In genomic region chr10:30751586-30751985, GRCm38 (mm10) we compare ENCODE assay signal across 26 mouse cellular contexts. TPM values are rescaled to one million over a fixed set of nuclear protein-coding genes. Genes with fewer than 3 reads are reported as not detected.
DNase-seq lines count a peak whose midpoint lies in the region; ATAC-seq and TF ChIP-seq lines count a peak whose summit lies in the region.
"Had no signal": no experiment of that assay in that cellular context is flagged by ENCODE, and none has a peak within 500 bp of the region (broad histone marks: within the 10 kb centered on the region; RNA-seq: fewer than 3 reads in every experiment).

No protein-coding gene starts in this region.

- TF ChIP-seq RAD21 in MEL (IDR thresholded peaks at IDR 0.05; ENCODE audit: low read depth, low read length), result no peak

- H3K27ac ChIP-seq in hindbrain, embryonic 13.5 days, result no peak overlapping the region
- no peak overlapping the region for H3K27ac ChIP-seq in hindbrain, embryonic 14.5 days
- no peak overlapping the region for H3K27ac ChIP-seq in MEL (ENCODE audit: control insufficient read depth, low read depth, low read length)
- H3K27ac ChIP-seq in liver, embryonic 14.5 days, result peak overlapping the region; percentile 95
- H3K27ac ChIP-seq in left cerebral cortex, adult 2 months, result no peak overlapping the region
- H3K27ac ChIP-seq: embryonic facial prominence, embryonic 15.5 days; heart, embryonic 13.5 days; stomach, embryonic 15.5 days had no signal

- ATAC-seq in hindbrain, embryonic 13.5 days (ENCODE audit: low FRiP score), result peak; percentile 29; the same call in 1 of the 2 replicates
- ATAC-seq in hindbrain, embryonic 14.5 days (ENCODE audit: low FRiP score), result no peak
- ATAC-seq in liver, embryonic 14.5 days (ENCODE audit: insufficient read depth), result no peak
- ATAC-seq in monocyte, adult 5-6 weeks (replicated peaks; ENCODE audit: insufficient number of reproducible peaks, low FRiP score, low TSS enrichment, poor library complexity, severe bottlenecking), result peak; percentile 81
- ATAC-seq: forebrain, postnatal 0 days had no signal

- no peaks in the 10 kb centered on the region for H3K4me1 ChIP-seq in hindbrain, embryonic 13.5 days (replicated peaks)
- H3K4me1 ChIP-seq in hindbrain, embryonic 14.5 days (replicated peaks; ENCODE audit: control insufficient read depth, insufficient read depth, low read length), result no peaks in the 10 kb centered on the region; the same call in 1 of the 2 replicates
- H3K4me1 ChIP-seq in MEL (ENCODE audit: control insufficient read depth in 1 of 2, insufficient read depth in 2 of 2, low read length in 2 of 2), result peaks cover 20 to 24% of the 10 kb centered on the region in 2 experiments
- peaks cover 74 to 78% of the 10 kb centered on the region in 2 experiments for H3K4me1 ChIP-seq in liver, embryonic 14.5 days (replicated peaks; ENCODE audit: control insufficient read depth in 2 of 2, insufficient read depth in 2 of 2, low read length in 1 of 2)
- H3K4me1 ChIP-seq: embryonic facial prominence, embryonic 15.5 days; stomach, embryonic 15.5 days had no signal

- no peak for TF ChIP-seq POLR2A in MEL (IDR thresholded peaks at IDR 0.05; ENCODE audit: control insufficient read depth in 1 of 2, insufficient read depth in 1 of 2, low read depth in 1 of 2, low read length in 2 of 2, poor library complexity in 1 of 2)

- intact Hi-C loops in left cerebral cortex, adult 2 months (cut with DNase I), result no loop called here

- H3K9ac ChIP-seq in hindbrain, embryonic 13.5 days, result no peak overlapping the region
- H3K9ac ChIP-seq in hindbrain, embryonic 14.5 days, result no peak overlapping the region
- no peak overlapping the region for H3K9ac ChIP-seq in MEL (ENCODE audit: control insufficient read depth, low read depth, low read length, poor library complexity, severe bottlenecking)
- H3K9ac ChIP-seq in liver, embryonic 14.5 days (replicated peaks), result no peak overlapping the region
- H3K9ac ChIP-seq: embryonic facial prominence, embryonic 15.5 days; forebrain, postnatal 0 days; heart, embryonic 13.5 days; lung, embryonic 14.5 days; stomach, embryonic 15.5 days had no signal

- TF ChIP-seq CTCF in MEL (IDR thresholded peaks at IDR 0.05 in 2 of 3, conservative IDR thresholded peaks at IDR 0.05 in 1 of 3; ENCODE audit: control insufficient read depth in 1 of 3, insufficient read depth in 1 of 3, low read depth in 2 of 3, low read length in 3 of 3, poor library complexity in 1 of 3, severe bottlenecking in 1 of 3), result no peak
- TF ChIP-seq CTCF in liver, embryonic 14.5 days (IDR thresholded peaks at IDR 0.05; ENCODE audit: low read depth), result no peak
- no peak for TF ChIP-seq CTCF in left cerebral cortex, adult 2 months (IDR thresholded peaks at IDR 0.05)

- no peaks in the 10 kb centered on the region for H3K27me3 ChIP-seq in hindbrain, embryonic 13.5 days
- no peaks in the 10 kb centered on the region for H3K27me3 ChIP-seq in hindbrain, embryonic 14.5 days (ENCODE audit: control insufficient read depth, insufficient read depth, low read length)
- H3K27me3 ChIP-seq in MEL (ENCODE audit: control insufficient read depth in 1 of 2, insufficient read depth in 2 of 2, low read length in 2 of 2), result no peaks in the 10 kb centered on the region
- no peaks in the 10 kb centered on the region for H3K27me3 ChIP-seq in liver, embryonic 14.5 days (ENCODE audit: control insufficient read depth, insufficient read depth, low read length)
- H3K27me3 ChIP-seq: CH12.LX; embryonic facial prominence, embryonic 15.5 days; heart, embryonic 13.5 days; stomach, embryonic 15.5 days had no signal

- H3K79me2 ChIP-seq in MEL (ENCODE audit: control insufficient read depth, insufficient read depth, low read length, poor library complexity), result no peaks in the 10 kb centered on the region

- no peaks in the 10 kb centered on the region for H3K36me3 ChIP-seq in hindbrain, embryonic 13.5 days
- no peaks in the 10 kb centered on the region for H3K36me3 ChIP-seq in hindbrain, embryonic 14.5 days (replicated peaks; ENCODE audit: control insufficient read depth, insufficient read depth)
- H3K36me3 ChIP-seq in MEL (ENCODE audit: control insufficient read depth in 1 of 2, insufficient read depth in 2 of 2, low read length in 2 of 2), result peaks cover 0 to 40% of the 10 kb centered on the region in 2 experiments; a peak in 2 of 4 replicates
- H3K36me3 ChIP-seq in liver, embryonic 14.5 days (replicated peaks; ENCODE audit: control insufficient read depth, insufficient read depth, low read depth), result no peaks in the 10 kb centered on the region; the same call in 1 of the 2 replicates
- H3K36me3 ChIP-seq: embryonic facial prominence, embryonic 15.5 days; stomach, embryonic 15.5 days had no signal

- WGBS in hindbrain, embryonic 13.5 days, result 94% methylated on average over 4 of the region's 4 CpGs
- WGBS in hindbrain, embryonic 14.5 days, result 93% methylated on average over 4 of the region's 4 CpGs
- 80% methylated on average over 4 of the region's 4 CpGs for WGBS in liver, embryonic 14.5 days (ENCODE audit: insufficient replicate concordance)

- H3K9me3 ChIP-seq in hindbrain, embryonic 13.5 days, result no peaks in the 10 kb centered on the region
- H3K9me3 ChIP-seq in hindbrain, embryonic 14.5 days (ENCODE audit: control insufficient read depth, low read length), result no peaks in the 10 kb centered on the region
- no peaks in the 10 kb centered on the region for H3K9me3 ChIP-seq in MEL (replicated peaks; ENCODE audit: insufficient read depth, low read length)
- H3K9me3 ChIP-seq in liver, embryonic 14.5 days (ENCODE audit: control insufficient read depth, low read length), result no peaks in the 10 kb centered on the region
- H3K9me3 ChIP-seq: embryonic facial prominence, embryonic 15.5 days; heart, embryonic 13.5 days; stomach, embryonic 15.5 days had no signal

- no peak for TF ChIP-seq EP300 in MEL (IDR thresholded peaks at IDR 0.05; ENCODE audit: low read depth in 1 of 2, low read length in 2 of 2)
- TF ChIP-seq EP300 in liver, embryonic 14.5 days (IDR thresholded peaks at IDR 0.05; ENCODE audit: low read depth), result no peak

- H3K4me3 ChIP-seq in hindbrain, embryonic 13.5 days, result no peak overlapping the region
- no peak overlapping the region for H3K4me3 ChIP-seq in hindbrain, embryonic 14.5 days (replicated peaks; ENCODE audit: low read length)
- no peak overlapping the region for H3K4me3 ChIP-seq in MEL (ENCODE audit: control insufficient read depth in 1 of 2, insufficient read depth in 1 of 2, low read depth in 2 of 2, low read length in 2 of 2)
- H3K4me3 ChIP-seq in liver, embryonic 14.5 days (ENCODE audit: insufficient read depth in 1 of 2, low read depth in 2 of 2, low read length in 2 of 2), result no peak overlapping the region
- H3K4me3 ChIP-seq in left cerebral cortex, adult 2 months, result no peak overlapping the region
- H3K4me3 ChIP-seq: embryonic facial prominence, embryonic 15.5 days; heart, embryonic 13.5 days; stomach, embryonic 15.5 days had no signal

- H3K4me2 ChIP-seq in hindbrain, embryonic 13.5 days, result no peak overlapping the region
- H3K4me2 ChIP-seq in hindbrain, embryonic 14.5 days (replicated peaks), result no peak overlapping the region
- H3K4me2 ChIP-seq in liver, embryonic 14.5 days (ENCODE audit: low read depth), result no peak overlapping the region
- H3K4me2 ChIP-seq: embryonic facial prominence, embryonic 15.5 days; heart, embryonic 13.5 days; lung, embryonic 14.5 days; midbrain, embryonic 11.5 days; stomach, embryonic 15.5 days had no signal

- DNase-seq in hindbrain, embryonic 14.5 days (ENCODE audit: low spot score), result no peak
- peak; percentile 76 for DNase-seq in MEL (ENCODE audit: low read depth, low spot score)
- no peak for DNase-seq in liver, embryonic 14.5 days (ENCODE audit: low read depth in 3 of 3, low spot score in 3 of 3)
- DNase-seq in cerebellum, adult 18-20 months, result no peak
- no peak for DNase-seq in left cerebral cortex, adult 2 months (ENCODE audit: extremely low spot score in 1 of 2, low spot score in 2 of 2)
- DNase-seq in adrenal gland, adult 8-10 months, result no peak
- DNase-seq: adrenal gland, postnatal 14 days; cerebellum, adult 11 months; cerebellum, postnatal 25 days; forebrain, postnatal 0 days; heart, postnatal 36 days; kidney, adult 9 months; kidney, postnatal 36 days; layer of hippocampus, adult 9-11 months; lung, embryonic 14.5 days; lung, postnatal 36 days; right cerebral cortex, postnatal 14 days; thymus, adult 18-20 months; thymus, postnatal 4 days had no signal

TF ChIP-seq in MEL, 35 proteins besides CTCF, POLR2A, EP300 and RAD21:
- TF ChIP-seq ZKSCAN1 (IDR thresholded peaks at IDR 0.05; ENCODE audit: low read depth, low read length) (no peak), MAX (IDR thresholded peaks at IDR 0.05; ENCODE audit: low read length) (no peak), USF2 (IDR thresholded peaks at IDR 0.05; ENCODE audit: borderline replicate concordance in 1 of 2, insufficient read depth in 1 of 2, low read depth in 1 of 2, low read length in 2 of 2) (no peak), E2F4 (IDR thresholded peaks at IDR 0.05; ENCODE audit: borderline replicate concordance, low read depth, low read length) (no peak), POLR2AphosphoS2 (IDR thresholded peaks at IDR 0.05; ENCODE audit: low read length) (no peak), ZC3H11A (IDR thresholded peaks at IDR 0.05; ENCODE audit: low read depth, low read length) (no peak), RCOR1 (IDR thresholded peaks at IDR 0.05; ENCODE audit: low read depth, low read length) (no peak), BHLHE40 (IDR thresholded peaks at IDR 0.05; ENCODE audit: borderline replicate concordance, low read depth, low read length) (no peak), SIN3A (IDR thresholded peaks at IDR 0.05; ENCODE audit: low read length) (no peak), TBP (IDR thresholded peaks at IDR 0.05; ENCODE audit: low read depth, low read length) (no peak), SMC3 (IDR thresholded peaks at IDR 0.05; ENCODE audit: low read depth, low read length) (no peak), MYB (IDR thresholded peaks at IDR 0.05; ENCODE audit: low read depth, low read length) (no peak)

RNA-seq across cellular contexts. Expression of gene Ncoa7, which starts 51.5 kb away (rescaled TPM):
- polyA plus RNA-seq in hindbrain, embryonic 13.5 days (2015; fragmentation: Nextera tagmentation; extraction: Ambion mirVana), result 12.6 and 13.1 TPM in 2 replicates
- polyA plus RNA-seq in hindbrain, embryonic 14.5 days (2014; fragmentation: Nextera tagmentation; extraction: Ambion mirVana), result 23.9 and 26.6 TPM in 2 replicates
- total RNA-seq in MEL (2012; rRNA removed), result 1.7 and 1.8 TPM in 2 replicates
- polyA plus RNA-seq in MEL (2012; ENCODE audit: insufficient read depth in 1 of 2, insufficient read length in 2 of 2, low read depth in 1 of 2, low replicate concordance in 2 of 2, missing spikeins in 1 of 2), result 10 to 100 TPM in 1 of 2 experiments, 1 to 10 TPM in 1; 4.2 to 64.9 TPM
- polyA plus RNA-seq in liver, embryonic 14.5 days (2012; rRNA removed), result 4.9 and 7.7 TPM in 2 replicates
- polyA plus RNA-seq in liver, embryonic 14.5 days (2014; fragmentation: Nextera tagmentation; extraction: Ambion mirVana), result 9.0 and 10.6 TPM in 2 replicates
- total RNA-seq in monocyte, adult 5-6 weeks (2017), result 13.8 to 20.5 TPM (median 15.5 TPM) in 3 replicates
- total RNA-seq in left cerebral cortex, adult 2 months (2021), result 100 to 1,000 TPM in 1 of 2 experiments, 10 to 100 TPM in 1; 97.2 to 104 TPM
- 10 to 100 TPM; 29.2 to 46.0 (median 37.0) TPM for total RNA-seq in adrenal gland, adult 8-10 months (2022)

Comparison
In these comparisons a context has a peak if more than half of its experiments do, and no peak if none do; other contexts are left out.
1. ATAC-seq: peak in hindbrain, embryonic 13.5 days (single experiment) and monocyte, adult 5-6 weeks (single experiment); none in hindbrain, embryonic 14.5 days (single experiment) and liver, embryonic 14.5 days (single experiment).